Mouse (Mus musculus) myocyte (in vitro differentiated cells): Measurements from ENCODE around the gene Ttc39b. TPM values are rescaled to one million over a fixed set of nuclear protein-coding genes. Genes with fewer than 3 reads are reported as not detected.

Source experiments
- H3K27me3 ChIP-seq: one replicate; pipeline ENCODE4 v1.6.1; 2011; ENCODE audit not compliant: control insufficient read depth, insufficient read depth, insufficient read length
- H3K36me3 ChIP-seq: one replicate; pipeline ENCODE4 v1.6.1; 2011; ENCODE audit not compliant: control insufficient read depth, insufficient read depth
- H3K4me2 ChIP-seq: one replicate; pipeline ENCODE4 v1.6.1; 2011; ENCODE audit warnings: low read depth, control low read depth
- H3K4me3 ChIP-seq: one replicate; pipeline ENCODE4 v1.5.1; 2011; ENCODE audit warnings: mild to moderate bottlenecking, control low read depth, moderate library complexity
- H3K79me2 ChIP-seq: one replicate; pipeline ENCODE4 v1.6.1; 2011; ENCODE audit not compliant: control insufficient read depth, insufficient read depth
- H3ac ChIP-seq: one replicate; pipeline ENCODE4 v1.6.1; 2011; ENCODE audit not compliant: control insufficient read depth, insufficient read length
- CEBPB ChIP-seq: IDR thresholded peaks from 2 replicates; pipeline ENCODE4 v1.6.1; 2011; ENCODE audit warnings: mild to moderate bottlenecking, moderate library complexity; ENCODE audit not compliant: poor library complexity, insufficient read depth, severe bottlenecking
- E2F4 ChIP-seq: IDR thresholded peaks from one replicate; pipeline ENCODE4 v1.6.1; 2011; ENCODE audit warnings: mild to moderate bottlenecking, control low read depth, moderate library complexity; ENCODE audit not compliant: insufficient read depth
- MAX ChIP-seq: IDR thresholded peaks from one replicate; pipeline ENCODE4 v1.6.1; 2011; ENCODE audit warnings: low read depth, mild to moderate bottlenecking, control low read depth
- MYOD1 ChIP-seq, 3 experiments: IDR thresholded peaks; one replicate each; pipeline ENCODE4 v1.6.1; 2011; ENCODE audit warnings: control low read depth in 2 of 3, low read depth in 2 of 3, mild to moderate bottlenecking in 2 of 3, moderate library complexity in 1 of 3; ENCODE audit not compliant: insufficient read length in 2 of 3, control insufficient read depth in 1 of 3
- MYOG ChIP-seq, 3 experiments: IDR thresholded peaks; one replicate each; pipeline ENCODE4 v1.6.1; 2011; ENCODE audit warnings: control low read depth in 2 of 3, low read depth in 2 of 3, mild to moderate bottlenecking in 2 of 3; ENCODE audit not compliant: insufficient read length in 2 of 3, control insufficient read depth in 1 of 3, insufficient read depth in 1 of 3
- POLR2A ChIP-seq: IDR thresholded peaks from one replicate; pipeline ENCODE4 v1.6.1; 2011; ENCODE audit warnings: low read depth, mild to moderate bottlenecking, control low read depth, moderate library complexity; ENCODE audit not compliant: insufficient read length
- POLR2AphosphoS2 ChIP-seq: IDR thresholded peaks from one replicate; pipeline ENCODE4 v1.6.1; 2011; ENCODE audit warnings: low read depth, control low read depth; ENCODE audit not compliant: insufficient read length
- REST ChIP-seq: IDR thresholded peaks from one replicate; pipeline ENCODE4 v1.6.1; 2011; ENCODE audit warnings: mild to moderate bottlenecking, control low read depth, moderate library complexity; ENCODE audit not compliant: insufficient read depth, insufficient read length
- SRF ChIP-seq: IDR thresholded peaks from one replicate; pipeline ENCODE4 v1.6.1; 2011; ENCODE audit warnings: low read depth; ENCODE audit not compliant: control insufficient read depth, insufficient read length
- TCF12 ChIP-seq: IDR thresholded peaks from one replicate; pipeline ENCODE4 v1.6.1; 2011; ENCODE audit warnings: mild to moderate bottlenecking, control low read depth; ENCODE audit not compliant: poor library complexity, insufficient read depth, severe bottlenecking
- TCF3 ChIP-seq: IDR thresholded peaks from one replicate; pipeline ENCODE4 v1.6.1; 2011; ENCODE audit warnings: low read depth, control low read depth; ENCODE audit not compliant: insufficient read length
- USF1 ChIP-seq: IDR thresholded peaks from one replicate; pipeline ENCODE4 v1.6.1; 2011; ENCODE audit warnings: low read depth, mild to moderate bottlenecking, control low read depth, moderate library complexity
- polyA plus RNA-seq: library from polyadenylated mRNA; unstranded; fragments of >200 nt; fragmentation: generic; extraction: Trizol; gene quantifications from one replicate; pipeline ENCODE4 v1.2.1, GENCODE M21; 2012; ENCODE audit warnings: missing spikeins

Ttc39b gene
- polyA plus RNA-seq, 1 experiment, result 19.3 TPM

- H3K27me3 ChIP-seq, result no peaks in the 10 kb centered on the region
- H3K4me2 ChIP-seq, result no peak overlapping the region
- no peaks in the 10 kb centered on the region for H3K36me3 ChIP-seq
- H3K79me2 ChIP-seq, result no peaks in the 10 kb centered on the region
- TF ChIP-seq MYOG (IDR thresholded peaks at IDR 0.05; ENCODE audit: control insufficient read depth in 1 of 3, insufficient read depth in 1 of 3, insufficient read length in 2 of 3, low read depth in 2 of 3) (no peak), CEBPB (no peak), E2F4 (no peak), MYOD1 (IDR thresholded peaks at IDR 0.05; ENCODE audit: control insufficient read depth in 1 of 3, insufficient read length in 2 of 3, low read depth in 2 of 3) (no peak), USF1 (no peak), POLR2A (no peak), MAX (no peak), TCF3 (no peak)
- H3K4me3 ChIP-seq, result no peak overlapping the region
- no peak overlapping the region for H3ac ChIP-seq
Observed at GRCm38 (mm10) chr4:83199391-83199790, 124.7 kb downstream of the Ttc39b start.

- TF ChIP-seq POLR2A (no peak), E2F4 (no peak), MYOG (IDR thresholded peaks at IDR 0.05; ENCODE audit: control insufficient read depth in 1 of 3, insufficient read depth in 1 of 3, insufficient read length in 2 of 3, low read depth in 2 of 3) (no peak), CEBPB (no peak), SRF (no peak), TCF12 (no peak), USF1 (no peak), REST (no peak), POLR2AphosphoS2 (no peak), TCF3 (no peak), MAX (no peak), MYOD1 (IDR thresholded peaks at IDR 0.05; ENCODE audit: control insufficient read depth in 1 of 3, insufficient read length in 2 of 3, low read depth in 2 of 3) (no peak)
- H3K27me3 ChIP-seq, result no peaks in the 10 kb centered on the region
- no peaks in the 10 kb centered on the region for H3K36me3 ChIP-seq
- H3K4me3 ChIP-seq, result no peak overlapping the region
- no peaks in the 10 kb centered on the region for H3K79me2 ChIP-seq
- no peak overlapping the region for H3K4me2 ChIP-seq
- H3ac ChIP-seq, result no peak overlapping the region
Observed at GRCm38 (mm10) chr4:83198123-83198522, 125.9 kb downstream of the Ttc39b start.

- Histone ChIP-seq H3K27me3 (no peaks in the 10 kb centered on the region), H3K36me3 (no peaks in the 10 kb centered on the region), H3ac (no peak overlapping the region), H3K4me2 (no peak overlapping the region), H3K4me3 (no peak overlapping the region), H3K79me2 (no peaks in the 10 kb centered on the region)
- TF ChIP-seq TCF12, result no peak
- no peak for TF ChIP-seq REST
- TF ChIP-seq SRF, result no peak
- no peak for TF ChIP-seq CEBPB
- TF ChIP-seq E2F4, result no peak
- no peak for TF ChIP-seq TCF3
- TF ChIP-seq MAX, result no peak
- no peak for TF ChIP-seq POLR2AphosphoS2
Observed at GRCm38 (mm10) chr4:83189736-83190135, 134.3 kb downstream of the Ttc39b start.

GRCm38 (mm10) chr4:83187324-83187723, 136.7 kb downstream of the Ttc39b start:
- Histone ChIP-seq H3ac (no peak overlapping the region), H3K4me2 (no peak overlapping the region), H3K4me3 (no peak overlapping the region), H3K79me2 (no peaks in the 10 kb centered on the region), H3K36me3 (no peaks in the 10 kb centered on the region), H3K27me3 (no peaks in the 10 kb centered on the region)
- TF ChIP-seq CEBPB (no peak), SRF (no peak), POLR2A (no peak), MYOD1 (IDR thresholded peaks at IDR 0.05; ENCODE audit: control insufficient read depth in 1 of 3, insufficient read length in 2 of 3, low read depth in 2 of 3) (no peak), MYOG (IDR thresholded peaks at IDR 0.05; ENCODE audit: control insufficient read depth in 1 of 3, insufficient read depth in 1 of 3, insufficient read length in 2 of 3, low read depth in 2 of 3) (no peak), MAX (no peak), E2F4 (no peak), TCF3 (no peak), TCF12 (no peak), USF1 (no peak), POLR2AphosphoS2 (no peak), REST (no peak)

GRCm38 (mm10) chr4:83186448-83186847, 137.6 kb downstream of the Ttc39b start:
- Histone ChIP-seq H3K4me3 (no peak overlapping the region), H3K4me2 (no peak overlapping the region), H3ac (no peak overlapping the region), H3K27me3 (no peaks in the 10 kb centered on the region), H3K36me3 (no peaks in the 10 kb centered on the region), H3K79me2 (no peaks in the 10 kb centered on the region)
- TF ChIP-seq TCF3 (no peak), E2F4 (no peak), MYOG (IDR thresholded peaks at IDR 0.05; ENCODE audit: control insufficient read depth in 1 of 3, insufficient read depth in 1 of 3, insufficient read length in 2 of 3, low read depth in 2 of 3) (no peak), REST (no peak), MYOD1 (IDR thresholded peaks at IDR 0.05; ENCODE audit: control insufficient read depth in 1 of 3, insufficient read length in 2 of 3, low read depth in 2 of 3) (no peak), SRF (no peak), TCF12 (no peak), MAX (no peak), POLR2AphosphoS2 (no peak), CEBPB (no peak), USF1 (no peak), POLR2A (no peak)
